Mouse (Mus musculus) cerebellum, adult 2 months (tissue): ENCODE data around the gene Gm45717.

Experiments
- CTCF ChIP-seq: fragments of 200-500 bp; IDR thresholded peaks from 2 replicates; pipeline ENCODE4 v1.5.1; 2011; ENCODE audit warnings: low read depth, mild to moderate bottlenecking, control low read depth, low read length, moderate library complexity, borderline replicate concordance; ENCODE audit not compliant: insufficient read depth
- POLR2A ChIP-seq: fragments of 200-500 bp; IDR thresholded peaks from 2 replicates; pipeline ENCODE4 v1.6.1; 2011; ENCODE audit warnings: low read length, control low read depth, borderline replicate concordance; ENCODE audit not compliant: insufficient read depth

- TF ChIP-seq CTCF (no peak), POLR2A (no peak)
Observed at GRCm38 (mm10) chr7:140982971-140983370, 27.2 kb upstream of the Gm45717 start.
